Mouse (Mus musculus): ENCODE data around the gene Celsr1.

DNA sequence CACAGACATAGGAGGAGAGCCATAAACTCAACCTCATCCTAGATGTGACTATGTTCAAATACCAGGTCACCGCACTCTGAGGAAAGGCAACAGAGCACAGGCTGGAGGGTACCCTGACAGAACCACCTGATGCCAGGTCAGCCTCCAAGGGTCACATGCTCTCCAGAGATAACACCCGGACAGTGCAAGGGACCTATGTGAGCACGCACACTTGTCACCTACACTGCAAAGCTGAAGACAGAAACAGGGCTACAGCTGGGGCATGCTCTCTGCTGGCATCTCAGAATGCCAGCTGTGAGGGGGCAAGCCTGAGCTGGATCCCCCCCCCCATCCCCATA lies 124.1 kb downstream of the Celsr1 start:
- TF ChIP-seq CTCF (IDR thresholded peaks at IDR 0.05; ENCODE audit: low read depth) = no peak
- no peak for TF ChIP-seq EP300 (optimal IDR thresholded peaks at IDR 0.05)

Data from stomach, postnatal 0 days (tissue).